Mouse (Mus musculus) neural tube, embryonic 12.5 days (tissue): ENCODE measurements around the gene Zfp287. TPM values are rescaled to one million over a fixed set of nuclear protein-coding genes. Genes with fewer than 3 reads are reported as not detected.
A peak's percentile ranks its signal among the peaks of the same experiment; 100 is the strongest.

ENCODE experiments used
- ATAC-seq: fragments of 200-750 bp; cut with Nextera tagmentation; 2 replicates; pipeline ENCODE4 v1.8.0; 2017; ENCODE audit warnings: low read depth, mild to moderate bottlenecking, moderate TSS enrichment, moderate library complexity; ENCODE audit not compliant: low FRiP score
- H3K27ac ChIP-seq: fragments of 300-500 bp; sonication (generic); 2 replicates; pipeline ENCODE4 v1.5.1; 2016
- H3K27me3 ChIP-seq: fragments of 300-500 bp; sonication (generic); replicated peaks from 2 replicates; pipeline ENCODE4 v1.6.1; 2016; ENCODE audit warnings: mild to moderate bottlenecking
- H3K36me3 ChIP-seq: fragments of 300-500 bp; sonication (generic); 2 replicates; pipeline ENCODE4 v1.6.1; 2016; ENCODE audit warnings: mild to moderate bottlenecking
- H3K4me1 ChIP-seq: fragments of 300-500 bp; sonication (generic); 2 replicates; pipeline ENCODE4 v1.6.1; 2016
- H3K4me2 ChIP-seq: fragments of 300-500 bp; sonication (generic); replicated peaks from 2 replicates; pipeline ENCODE4 v1.6.1; 2016; ENCODE audit warnings: mild to moderate bottlenecking
- H3K4me3 ChIP-seq: fragments of 300-500 bp; sonication (generic); 2 replicates; pipeline ENCODE4 v1.5.1; 2016
- H3K9ac ChIP-seq: fragments of 300-500 bp; sonication (generic); 2 replicates; pipeline ENCODE4 v1.6.1; 2016; ENCODE audit warnings: mild to moderate bottlenecking
- H3K9me3 ChIP-seq: fragments of 300-500 bp; sonication (generic); 2 replicates; pipeline ENCODE4 v1.6.1; 2016; ENCODE audit warnings: mild to moderate bottlenecking
- WGBS: fragments of 180-500 bp; shearing (Covaris S2); methylation state at CpG from one replicate; pipeline ENCODE4 v1.1.7; 2016; 5-methylcytosine and 5-hydroxymethylcytosine counted together
- polyA plus RNA-seq: library from polyadenylated mRNA; unstranded; fragments of >200 nt; fragmentation: Nextera tagmentation; extraction: Ambion mirVana; gene quantifications from 2 replicates; pipeline ENCODE4 v1.2.1, GENCODE M21; 2016

Zfp287 gene
- polyA plus RNA-seq, 1 experiment from 2014 or later, result 19.5 TPM

DNA sequence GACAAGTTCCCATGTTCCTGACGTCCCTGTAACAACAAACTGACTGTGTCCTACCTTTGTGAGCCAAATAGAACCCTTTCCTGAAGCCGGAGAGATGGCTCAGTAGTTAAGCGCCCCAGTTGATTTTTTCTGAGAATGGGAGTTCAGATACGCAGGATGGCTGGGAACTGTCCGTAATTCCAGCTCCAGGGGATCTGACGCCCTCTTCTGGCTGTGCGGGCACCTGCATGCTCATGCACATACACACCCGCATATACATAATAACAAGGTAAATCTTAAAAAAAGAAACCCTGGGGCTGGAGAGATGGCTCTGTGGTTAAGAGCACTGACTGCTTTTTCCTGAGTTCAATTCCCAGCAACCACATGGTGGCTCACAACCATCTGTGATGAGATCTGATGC lies 36.6 kb downstream of the Zfp287 start:
- no peak for ATAC-seq
- H3K36me3 ChIP-seq, result no peaks in the 10 kb centered on the region
- H3K9me3 ChIP-seq, result no peaks in the 10 kb centered on the region
- no peak overlapping the region for H3K9ac ChIP-seq
- no peak overlapping the region for H3K4me2 ChIP-seq
- no peaks in the 10 kb centered on the region for H3K4me1 ChIP-seq
- no peaks in the 10 kb centered on the region for H3K27me3 ChIP-seq
- H3K4me3 ChIP-seq, result no peak overlapping the region
- no peak overlapping the region for H3K27ac ChIP-seq
- WGBS, result 93% methylated on average over 8 of the region's 8 CpGs

DNA sequence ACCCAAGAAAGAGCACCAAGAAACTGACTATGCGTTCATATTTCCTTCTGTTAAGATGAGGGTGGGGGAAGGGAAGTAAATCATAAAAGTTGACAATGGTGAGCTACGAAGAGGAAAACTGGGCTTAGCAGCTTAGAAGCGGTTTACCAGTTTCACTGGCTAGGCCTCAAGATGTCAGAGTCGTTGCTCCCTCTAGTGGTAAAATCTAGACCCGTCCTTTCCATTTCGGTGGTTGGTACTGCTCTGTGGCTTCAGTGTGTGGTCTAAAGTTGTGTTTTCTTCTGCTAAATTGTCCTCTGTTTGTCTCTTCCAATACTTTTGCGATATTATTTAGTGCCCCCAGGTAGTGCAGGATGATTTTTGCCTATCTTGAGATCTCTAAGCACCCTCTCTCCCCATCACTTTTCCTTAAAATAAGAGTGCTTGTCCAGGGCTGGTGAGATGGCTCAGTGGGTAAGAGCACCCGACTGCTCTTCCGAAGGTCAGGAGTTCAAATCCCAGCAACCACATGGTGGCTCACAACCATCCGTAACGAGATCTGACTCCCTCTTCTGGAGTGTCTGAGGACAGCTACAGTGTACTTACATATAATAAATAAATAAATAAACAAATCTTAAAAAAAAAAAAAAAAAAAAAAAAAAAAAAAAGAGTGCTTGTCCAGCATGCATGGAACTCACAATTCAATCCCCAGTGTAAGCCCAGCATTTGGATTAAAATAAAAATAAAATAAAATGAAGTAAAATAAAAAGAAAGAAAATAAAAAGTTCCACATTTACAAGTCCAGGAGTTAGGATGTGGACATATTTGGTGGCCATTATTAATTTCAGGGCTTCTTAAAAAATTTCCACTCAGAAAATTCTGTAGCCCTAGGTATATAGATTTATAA lies 38.2 kb downstream of the Zfp287 start:
- H3K4me1 ChIP-seq, result no peaks in the 10 kb centered on the region
- 22% methylated on average over 11 of the region's 11 CpGs for WGBS
- H3K4me3 ChIP-seq, result no peak overlapping the region
- H3K36me3 ChIP-seq, result no peaks in the 10 kb centered on the region
- H3K27ac ChIP-seq, result no peak overlapping the region
- H3K4me2 ChIP-seq, result no peak overlapping the region
- H3K27me3 ChIP-seq, result no peaks in the 10 kb centered on the region
- ATAC-seq, result no peak; the same call in 1 of the 2 replicates
- H3K9me3 ChIP-seq, result no peaks in the 10 kb centered on the region
- no peak overlapping the region for H3K9ac ChIP-seq

DNA sequence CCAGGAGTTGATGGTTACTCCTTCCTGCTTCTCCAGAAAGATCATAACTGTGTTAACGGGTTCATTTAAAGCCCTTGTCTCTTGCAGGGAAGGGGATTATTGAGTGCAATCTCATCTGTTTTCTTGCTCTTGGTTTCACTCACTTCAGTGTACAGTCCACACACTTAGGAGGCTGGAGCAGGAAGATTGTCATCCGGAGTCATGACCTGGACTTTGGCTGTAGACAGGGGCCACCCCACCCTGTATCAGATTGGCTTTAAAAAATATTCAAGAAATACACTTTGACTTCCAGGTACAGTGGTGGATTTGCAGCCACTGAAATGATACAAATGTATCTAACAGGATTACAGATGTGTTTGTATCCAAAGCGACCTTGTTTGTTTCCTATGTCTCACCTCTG lies 40.1 kb downstream of the Zfp287 start:
- no peak overlapping the region for H3K27ac ChIP-seq
- H3K4me2 ChIP-seq, result no peak overlapping the region
- H3K4me1 ChIP-seq, result no peaks in the 10 kb centered on the region
- H3K9me3 ChIP-seq, result no peaks in the 10 kb centered on the region
- H3K36me3 ChIP-seq, result no peaks in the 10 kb centered on the region
- H3K4me3 ChIP-seq, result no peak overlapping the region
- 96% methylated on average over 3 of the region's 3 CpGs for WGBS
- no peak for ATAC-seq
- H3K27me3 ChIP-seq, result no peaks in the 10 kb centered on the region
- H3K9ac ChIP-seq, result no peak overlapping the region

DNA sequence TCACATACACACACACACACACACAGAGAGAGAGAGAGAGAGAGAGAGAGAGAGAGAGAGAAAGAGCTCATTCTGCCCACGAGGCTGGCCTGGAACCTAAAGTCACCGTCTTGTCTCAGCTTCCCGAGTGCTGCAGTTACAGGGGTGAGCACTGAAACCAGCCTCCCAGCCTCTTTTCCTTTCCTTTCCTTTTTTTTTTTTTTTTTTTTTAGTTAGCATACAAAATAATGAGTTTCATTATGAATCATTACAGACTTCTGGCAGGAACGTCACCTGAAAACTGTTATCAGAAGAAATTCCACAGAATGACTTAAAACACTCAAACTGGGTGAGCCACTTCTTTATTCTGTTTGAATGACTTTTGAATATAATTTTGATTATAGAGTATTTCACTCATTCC lies 51.8 kb downstream of the Zfp287 start:
- ATAC-seq, result no peak
- no peak overlapping the region for H3K9ac ChIP-seq

DNA sequence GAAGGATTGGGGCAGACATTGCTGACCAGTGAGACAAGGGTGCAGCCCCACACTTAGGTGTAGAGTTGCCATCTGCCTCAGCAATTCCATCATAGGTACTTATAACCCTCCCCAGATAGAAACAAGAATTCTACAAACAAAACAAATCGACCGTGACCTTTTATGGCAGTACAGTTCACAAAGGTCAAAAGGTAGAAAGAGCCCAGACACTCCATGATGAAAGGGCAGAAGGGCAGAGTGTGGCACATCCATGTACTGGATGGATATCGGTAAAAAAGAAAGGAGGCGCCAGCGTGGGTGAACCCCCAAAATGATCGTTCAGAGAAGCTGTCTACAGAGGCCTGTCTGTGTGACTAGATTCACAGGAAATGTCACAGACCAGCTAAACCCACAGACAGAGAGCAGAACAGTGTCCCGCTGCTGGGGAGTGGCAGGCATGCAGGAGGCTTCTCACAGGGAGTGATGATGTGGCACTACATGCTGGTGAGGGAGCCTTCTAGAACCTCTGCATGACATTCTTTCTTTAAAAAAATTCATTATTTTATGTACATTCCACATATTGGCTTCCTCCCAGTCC lies 52.8 kb downstream of the Zfp287 start:
- Histone ChIP-seq H3K4me1 (no peaks in the 10 kb centered on the region), H3K9me3 (no peaks in the 10 kb centered on the region), H3K27me3 (no peaks in the 10 kb centered on the region), H3K36me3 (no peaks in the 10 kb centered on the region), H3K4me3 (no peak overlapping the region), H3K4me2 (no peak overlapping the region), H3K9ac (0 out of 2 replicates have a peak overlapping the region, but pooled peaks have one; percentile 2), H3K27ac (no peak overlapping the region)
- no peak for ATAC-seq
- 83% methylated on average over 7 of the region's 7 CpGs for WGBS

More for the DNA sequence above, 51.8 kb downstream of the Zfp287 start:
- H3K9me3 ChIP-seq, result no peaks in the 10 kb centered on the region
- no peak overlapping the region for H3K4me3 ChIP-seq
- H3K4me1 ChIP-seq, result no peaks in the 10 kb centered on the region
- H3K27ac ChIP-seq, result no peak overlapping the region
- 88% methylated on average over 4 of the region's 4 CpGs for WGBS
- H3K27me3 ChIP-seq, result no peaks in the 10 kb centered on the region
- no peaks in the 10 kb centered on the region for H3K36me3 ChIP-seq
- no peak overlapping the region for H3K4me2 ChIP-seq

DNA sequence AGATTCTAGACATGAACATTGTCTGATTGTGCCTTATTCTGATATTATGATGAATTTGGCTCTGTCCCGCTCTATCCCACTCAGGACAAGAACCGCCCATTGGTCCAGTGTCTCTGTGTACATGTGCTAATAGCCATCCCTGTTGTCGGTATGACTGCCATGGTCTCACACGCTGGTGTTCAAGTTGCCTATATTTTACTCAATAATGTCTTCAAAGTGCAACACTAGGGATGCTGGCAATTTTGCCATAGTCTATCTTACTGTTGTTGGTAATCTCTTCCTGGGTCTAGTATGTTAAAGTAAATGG lies 55.5 kb downstream of the Zfp287 start:
- 91% methylated on average over 4 of the region's 4 CpGs for WGBS
- H3K9me3 ChIP-seq, result no peaks in the 10 kb centered on the region
- H3K27ac ChIP-seq, result no peak overlapping the region
- H3K27me3 ChIP-seq, result no peaks in the 10 kb centered on the region
- no peaks in the 10 kb centered on the region for H3K36me3 ChIP-seq
- 0 out of 2 replicates have a peak, but pooled peaks cover 9% of the 10 kb centered on the region for H3K4me1 ChIP-seq
- H3K4me2 ChIP-seq, result no peak overlapping the region
- ATAC-seq, result no peak; the same call in 1 of the 2 replicates
- H3K4me3 ChIP-seq, result no peak overlapping the region
- H3K9ac ChIP-seq, result no peak overlapping the region

- no peak overlapping the region for H3K4me3 ChIP-seq
- H3K27ac ChIP-seq, result no peak overlapping the region
- H3K36me3 ChIP-seq, result no peaks in the 10 kb centered on the region
- 23% methylated on average over 17 of the region's 17 CpGs for WGBS
- H3K4me1 ChIP-seq, result 0 out of 2 replicates have a peak, but pooled peaks cover 9% of the 10 kb centered on the region
- 0 out of 2 replicates have a peak overlapping the region, but pooled peaks have one; percentile 13 for H3K9ac ChIP-seq
- peak; percentile 83 for ATAC-seq
- H3K9me3 ChIP-seq, result no peaks in the 10 kb centered on the region
- peak overlapping the region; percentile 54 for H3K4me2 ChIP-seq
- H3K27me3 ChIP-seq, result no peaks in the 10 kb centered on the region
Measured at GRCm38 (mm10) chr11:62675480-62676289, 56.0 kb downstream of the Zfp287 start.

DNA sequence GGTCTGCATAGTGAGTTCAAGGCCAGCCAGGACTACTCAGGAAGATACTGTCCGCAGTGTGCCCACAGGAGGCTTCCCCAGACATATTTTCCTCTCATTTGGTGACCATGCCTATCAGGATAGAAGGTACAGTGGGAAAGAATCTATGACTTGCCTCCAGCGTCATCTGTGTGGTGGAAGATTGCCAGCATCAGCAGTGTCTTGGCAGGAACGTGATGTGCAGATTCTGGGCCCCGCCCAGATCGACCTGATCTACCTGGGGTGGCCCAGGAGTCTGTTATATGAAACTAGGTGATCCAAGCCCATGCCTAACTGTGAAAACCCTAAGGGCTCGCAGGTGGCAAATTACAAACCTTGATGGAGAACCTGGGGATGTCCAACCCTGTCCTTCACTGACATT lies 61.7 kb downstream of the Zfp287 start:
- Histone ChIP-seq H3K27me3 (no peaks in the 10 kb centered on the region), H3K9me3 (no peaks in the 10 kb centered on the region), H3K4me1 (0 out of 2 replicates have a peak, but pooled peaks cover 9% of the 10 kb centered on the region), H3K27ac (no peak overlapping the region), H3K9ac (no peak overlapping the region), H3K4me3 (no peak overlapping the region), H3K36me3 (peaks cover 9% of the 10 kb centered on the region; the same call in 1 of the 2 replicates), H3K4me2 (no peak overlapping the region)
- no peak for ATAC-seq
- WGBS, result 84% methylated on average over 6 of the region's 6 CpGs

- no peaks in the 10 kb centered on the region for H3K27me3 ChIP-seq
- no peak overlapping the region for H3K4me3 ChIP-seq
- 0 out of 2 replicates have a peak, but pooled peaks cover 9% of the 10 kb centered on the region for H3K4me1 ChIP-seq
- H3K36me3 ChIP-seq, result peaks cover 13% of the 10 kb centered on the region
- 72% methylated on average over 12 of the region's 12 CpGs for WGBS
- H3K9me3 ChIP-seq, result no peaks in the 10 kb centered on the region
- H3K9ac ChIP-seq, result no peak overlapping the region
- no peak for ATAC-seq
- H3K27ac ChIP-seq, result no peak overlapping the region
- H3K4me2 ChIP-seq, result no peak overlapping the region
Measured at GRCm38 (mm10) chr11:62669471-62669870, 62.2 kb downstream of the Zfp287 start.

- 0 out of 2 replicates have a peak, but pooled peaks cover 9% of the 10 kb centered on the region for H3K4me1 ChIP-seq
- H3K27me3 ChIP-seq, result no peaks in the 10 kb centered on the region
- H3K27ac ChIP-seq, result no peak overlapping the region
- no peak overlapping the region for H3K9ac ChIP-seq
- no peak overlapping the region for H3K4me2 ChIP-seq
- ATAC-seq, result no peak
- H3K9me3 ChIP-seq, result no peaks in the 10 kb centered on the region
- 94% methylated on average over 5 of the region's 5 CpGs for WGBS
- no peak overlapping the region for H3K4me3 ChIP-seq
- peaks cover 13% of the 10 kb centered on the region for H3K36me3 ChIP-seq
Measured at GRCm38 (mm10) chr11:62668986-62669385, 62.7 kb downstream of the Zfp287 start.

DNA sequence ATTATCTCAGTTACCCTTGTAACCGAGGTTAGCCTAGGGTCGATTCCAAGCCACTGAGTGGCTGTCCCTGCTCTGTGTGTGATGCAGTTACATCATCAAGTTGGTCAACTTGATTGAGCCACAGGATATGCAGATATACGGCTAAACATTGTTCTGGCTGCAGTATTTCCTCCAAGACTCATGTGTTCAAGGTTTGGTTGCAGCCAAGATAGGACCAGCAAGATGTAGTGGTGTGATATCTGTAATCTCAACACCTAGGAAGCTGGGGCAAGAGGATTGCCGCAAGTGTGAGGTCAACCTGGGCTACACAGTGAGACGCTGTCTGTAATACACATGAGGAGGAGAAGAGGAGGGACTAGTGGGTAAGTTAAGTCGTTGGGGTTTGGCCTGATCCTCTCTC lies 67.5 kb downstream of the Zfp287 start:
- H3K36me3 ChIP-seq, result peaks cover 13% of the 10 kb centered on the region
- H3K9me3 ChIP-seq, result no peaks in the 10 kb centered on the region
- no peak overlapping the region for H3K4me2 ChIP-seq
- H3K9ac ChIP-seq, result no peak overlapping the region
- ATAC-seq, result no peak
- no peaks in the 10 kb centered on the region for H3K4me1 ChIP-seq
- no peak overlapping the region for H3K4me3 ChIP-seq
- H3K27me3 ChIP-seq, result no peaks in the 10 kb centered on the region
- 88% methylated on average over 6 of the region's 6 CpGs for WGBS
- no peak overlapping the region for H3K27ac ChIP-seq

DNA sequence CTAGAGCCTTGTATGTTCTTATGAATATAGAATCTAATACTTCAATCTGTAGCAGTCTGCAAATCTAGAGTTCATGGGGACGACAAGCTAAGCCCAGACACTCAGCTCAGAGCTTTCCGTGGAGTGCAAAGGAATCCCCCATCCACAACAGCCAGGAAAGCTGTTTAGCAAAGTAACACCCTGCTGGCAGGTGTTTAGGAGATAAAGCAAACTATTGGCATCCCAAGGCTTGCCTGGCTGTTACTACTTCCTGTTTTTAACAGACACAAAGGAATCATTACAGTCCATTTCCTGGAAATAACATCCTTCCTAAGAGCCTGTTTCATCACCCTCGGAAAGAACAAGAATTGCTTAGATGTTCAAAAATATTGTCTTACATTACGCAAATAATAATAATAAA lies 70.8 kb downstream of the Zfp287 start:
- no peak overlapping the region for H3K4me2 ChIP-seq
- no peaks in the 10 kb centered on the region for H3K27me3 ChIP-seq
- WGBS, result 56% methylated on average over 4 of the region's 4 CpGs
- no peak overlapping the region for H3K4me3 ChIP-seq
- no peak overlapping the region for H3K27ac ChIP-seq
- ATAC-seq, result no peak
- no peak overlapping the region for H3K9ac ChIP-seq
- H3K9me3 ChIP-seq, result no peaks in the 10 kb centered on the region
- H3K36me3 ChIP-seq, result peaks cover 8% of the 10 kb centered on the region
- H3K4me1 ChIP-seq, result no peaks in the 10 kb centered on the region
